Mouse (Mus musculus) heart, adult 2 months (tissue): ENCODE measurements around the gene Olfr656.

ENCODE experiments used
- CTCF ChIP-seq: fragments of 200-600 bp; IDR thresholded peaks from 2 replicates; pipeline ENCODE4 v1.8.1; 2022; ENCODE audit warnings: antibody characterized with exemption, mild to moderate bottlenecking, moderate library complexity
- EP300 ChIP-seq: fragments of 200-500 bp; IDR thresholded peaks from 2 replicates; pipeline ENCODE4 v1.6.1; 2011; ENCODE audit warnings: low read depth, low read length, control low read depth; ENCODE audit not compliant: insufficient read depth
- POLR2A ChIP-seq: fragments of 200-500 bp; IDR thresholded peaks from 2 replicates; pipeline ENCODE4 v1.6.1; 2011; ENCODE audit warnings: mild to moderate bottlenecking, low read depth, low read length, control low read depth; ENCODE audit not compliant: insufficient read depth

DNA sequence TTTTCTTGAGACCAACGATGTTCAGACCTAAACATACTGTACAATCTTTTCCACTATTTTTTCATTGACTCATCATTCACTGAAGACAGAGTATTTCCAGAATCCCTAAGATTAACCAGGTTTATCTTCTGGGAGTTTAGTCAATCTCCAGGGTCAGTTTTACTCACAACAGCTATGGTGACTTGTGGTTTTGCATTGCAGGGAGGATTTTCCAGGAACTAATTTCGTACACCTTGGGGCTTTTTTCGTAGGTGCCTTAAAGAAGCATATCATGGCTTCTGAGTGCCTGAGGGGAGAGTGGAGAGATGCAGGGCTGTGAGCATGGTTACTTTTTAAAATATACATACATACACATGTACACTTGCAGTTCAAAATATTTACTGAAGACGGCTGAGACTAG is 27.0 kb upstream of the Olfr656 start, which contains the start of gene Olfr654:
- TF ChIP-seq POLR2A: no peak
- no peak for TF ChIP-seq CTCF
- no peak for TF ChIP-seq EP300
